Mouse (Mus musculus) CH12.LX (cell line): Measurements from ENCODE around the gene Trim47. TPM values are rescaled to one million over a fixed set of nuclear protein-coding genes. Genes with fewer than 3 reads are reported as not detected.
A peak's percentile ranks its signal among the peaks of the same experiment; 100 is the strongest.

Experiments
- DNase-seq: peaks from one replicate; pipeline ENCODE4 v3.0.0-alpha.2; 2013; ENCODE audit errors: extremely low read depth
- H3K27ac ChIP-seq: 2 replicates; pipeline ENCODE4 v1.5.1; 2012; ENCODE audit warnings: low read depth, mild to moderate bottlenecking, control low read depth, moderate library complexity; ENCODE audit not compliant: insufficient read depth
- H3K27me3 ChIP-seq: replicated peaks from 2 replicates; pipeline ENCODE3; 2012; ENCODE audit warnings: inconsistent platforms
- H3K36me3 ChIP-seq, 2 experiments: replicated peaks in 1 of 2; 2 replicates each; pipeline versions ENCODE3 to v1.6.1; 2012; ENCODE audit warnings: inconsistent platforms in 1 of 2, low read length in 1 of 2, mild to moderate bottlenecking in 1 of 2, mixed read lengths in 1 of 2, moderate library complexity in 1 of 2; ENCODE audit not compliant: control insufficient read depth in 1 of 2, insufficient read depth in 1 of 2
- H3K4me1 ChIP-seq, 2 experiments: 2 replicates each; pipeline ENCODE4 v1.6.1; 2012; ENCODE audit warnings: inconsistent platforms in 1 of 2, moderate library complexity in 1 of 2; ENCODE audit not compliant: insufficient read depth in 2 of 2, control insufficient read depth in 1 of 2
- H3K4me2 ChIP-seq: 2 replicates; pipeline ENCODE4 v1.6.1; 2012; ENCODE audit warnings: low read depth, mild to moderate bottlenecking, control low read depth; ENCODE audit not compliant: poor library complexity, insufficient read depth, severe bottlenecking
- H3K4me3 ChIP-seq, 3 experiments: fragments of 150-350 bp in 1 of 3; sonication (generic) in 1 of 3; replicated peaks in 1 of 3; 2 replicates each; pipeline versions ENCODE3 to v1.5.1; 2011 to 2012; ENCODE audit warnings: low read depth in 2 of 3, low read length in 2 of 3, mild to moderate bottlenecking in 2 of 3, moderate library complexity in 2 of 3, control low read depth in 1 of 3, improper control_type of control experiment in 1 of 3, inconsistent platforms in 1 of 3, mixed read lengths in 1 of 3; ENCODE audit not compliant: poor library complexity in 1 of 3
- H3K79me2 ChIP-seq: replicated peaks from 2 replicates; pipeline ENCODE4 v1.6.1; 2012; ENCODE audit warnings: mild to moderate bottlenecking, moderate library complexity; ENCODE audit not compliant: control insufficient read depth, poor library complexity, insufficient read depth, severe bottlenecking; ENCODE audit errors: extremely low read depth
- H3K9ac ChIP-seq: 2 replicates; pipeline ENCODE4 v1.6.1; 2012; ENCODE audit warnings: low read depth, mild to moderate bottlenecking, control low read depth, moderate library complexity; ENCODE audit not compliant: insufficient read depth
- H3K9me3 ChIP-seq: replicated peaks from 2 replicates; pipeline ENCODE3; 2012; ENCODE audit warnings: low read length, inconsistent platforms, mixed read lengths
- BHLHE40 ChIP-seq: IDR thresholded peaks from 2 replicates; pipeline ENCODE4 v1.6.1; 2011; ENCODE audit warnings: mild to moderate bottlenecking, low read depth, low read length, improper control_type of control experiment
- CHD2 ChIP-seq: IDR thresholded peaks from 2 replicates; pipeline ENCODE4 v1.6.1; 2011; ENCODE audit warnings: low read length, improper control_type of control experiment
- EP300 ChIP-seq: IDR thresholded peaks from 2 replicates; pipeline ENCODE4 v1.6.1; 2011; ENCODE audit warnings: low read length, improper control_type of control experiment
- JUND ChIP-seq: conservative IDR thresholded peaks from 2 replicates; pipeline ENCODE4 v1.6.1; 2011; ENCODE audit warnings: low read depth, low read length, improper control_type of control experiment
- MAX ChIP-seq: IDR thresholded peaks from 2 replicates; pipeline ENCODE4 v1.6.1; 2011; ENCODE audit warnings: low read length, improper control_type of control experiment
- NELFE ChIP-seq: IDR thresholded peaks from 2 replicates; pipeline ENCODE4 v1.6.1; 2011; ENCODE audit warnings: low read depth, low read length, improper control_type of control experiment
- PAX5 ChIP-seq: IDR thresholded peaks from 2 replicates; pipeline ENCODE4 v1.6.1; 2012; ENCODE audit warnings: low read length, inconsistent platforms, mixed read lengths
- POLR2A ChIP-seq: IDR thresholded peaks from 2 replicates; pipeline ENCODE4 v1.6.1; 2011; ENCODE audit warnings: low read depth, mild to moderate bottlenecking, improper control_type of control experiment, low read length
- POLR2AphosphoS2 ChIP-seq: IDR thresholded peaks from 2 replicates; pipeline ENCODE4 v1.6.1; 2011; ENCODE audit warnings: low read depth, low read length, improper control_type of control experiment
- RAD21 ChIP-seq: IDR thresholded peaks from 2 replicates; pipeline ENCODE4 v1.6.1; 2011; ENCODE audit warnings: low read depth, mild to moderate bottlenecking, low read length, improper control_type of control experiment, moderate library complexity
- SMC3 ChIP-seq: IDR thresholded peaks from 2 replicates; pipeline ENCODE4 v1.6.1; 2011; ENCODE audit warnings: low read depth, low read length, improper control_type of control experiment
- TCF12 ChIP-seq: IDR thresholded peaks from 2 replicates; pipeline ENCODE4 v1.6.1; 2014; ENCODE audit warnings: low read depth, mild to moderate bottlenecking, inconsistent platforms, low read length, improper control_type of control experiment
- USF1 ChIP-seq: IDR thresholded peaks from 2 replicates; pipeline ENCODE4 v1.6.1; 2014; ENCODE audit warnings: low read depth, mild to moderate bottlenecking, inconsistent platforms, low read length, improper control_type of control experiment
- ZMIZ1 ChIP-seq: IDR thresholded peaks from 2 replicates; pipeline ENCODE4 v1.6.1; 2012; ENCODE audit warnings: low read depth, mild to moderate bottlenecking, inconsistent platforms, low read length, improper control_type of control experiment
- ZNF384 ChIP-seq: IDR thresholded peaks from 2 replicates; pipeline ENCODE4 v1.6.1; 2012; ENCODE audit warnings: low read depth, low read length, improper control_type of control experiment, inconsistent platforms
- dilution Hi-C: fragments of 300-500 bp; cut with MboI; formaldehyde crosslinking; loops from 2 replicates; pipeline ENCODE4 v1.14.3; 2020; ENCODE audit warnings: low sequenced_read_pairs; ENCODE audit not compliant: extremely low pct_unique_long_range_greater_than_20kb, extremely low pct_ligation_motif_present
- in situ Hi-C: fragments of 300-500 bp; cut with MboI; formaldehyde crosslinking; loops from 3 replicates; pipeline ENCODE4 v1.14.3; 2019; ENCODE audit warnings: low sequenced_read_pairs, low pct_ligation_motif_present, low pct_unique_long_range_greater_than_20kb, mixed read lengths
- polyA plus RNA-seq: library from polyadenylated mRNA; unstranded; fragments of >175 nt; gene quantifications from 2 replicates; pipeline ENCODE4 v1.2.1, GENCODE M21; 2012; ENCODE audit warnings: low read depth; ENCODE audit not compliant: insufficient read length
- total RNA-seq, 2 experiments: library from RNA; depleted of rRNA; stranded (reverse); fragments of 300-350 nt in 1 of 2; fragments of >200 nt in 1 of 2; gene quantifications; 2 replicates each; pipeline ENCODE4 v1.2.3; 2012 to 2014

The Trim47 gene
- total and polyA plus RNA-seq, 3 experiments: 0.21 to 0.38 TPM; not detected in 1

GRCm38 (mm10) chr11:116059691-116060025 lies 67.4 kb downstream of the Trim47 start:
- Histone ChIP-seq H3K27me3 (no peaks in the 10 kb centered on the region), H3K36me3 (peaks cover 82 to 100% of the 10 kb centered on the region in 2 experiments), H3K4me3 (no peak overlapping the region), H3K9ac (no peak overlapping the region), H3K4me1 (peaks cover 0 to 27% of the 10 kb centered on the region in 2 experiments; a peak in 2 of 4 replicates), H3K27ac (no peak overlapping the region), H3K79me2 (no peaks in the 10 kb centered on the region), H3K9me3 (no peaks in the 10 kb centered on the region), H3K4me2 (no peak overlapping the region)
- TF ChIP-seq PAX5: no peak
- no peak for TF ChIP-seq ZNF384
- TF ChIP-seq POLR2A: no peak
- TF ChIP-seq MAX: no peak
- TF ChIP-seq TCF12: no peak
- no peak for TF ChIP-seq ZMIZ1
- no peak for TF ChIP-seq JUND
- TF ChIP-seq CHD2: no peak
- no peak for TF ChIP-seq RAD21
- TF ChIP-seq USF1: no peak
- TF ChIP-seq NELFE: no peak
- no peak for TF ChIP-seq EP300
- TF ChIP-seq BHLHE40: no peak
- TF ChIP-seq SMC3: no peak
- no peak for DNase-seq
- in situ Hi-C loops: no loop called here
- dilution Hi-C loops: no loop called here

DNA sequence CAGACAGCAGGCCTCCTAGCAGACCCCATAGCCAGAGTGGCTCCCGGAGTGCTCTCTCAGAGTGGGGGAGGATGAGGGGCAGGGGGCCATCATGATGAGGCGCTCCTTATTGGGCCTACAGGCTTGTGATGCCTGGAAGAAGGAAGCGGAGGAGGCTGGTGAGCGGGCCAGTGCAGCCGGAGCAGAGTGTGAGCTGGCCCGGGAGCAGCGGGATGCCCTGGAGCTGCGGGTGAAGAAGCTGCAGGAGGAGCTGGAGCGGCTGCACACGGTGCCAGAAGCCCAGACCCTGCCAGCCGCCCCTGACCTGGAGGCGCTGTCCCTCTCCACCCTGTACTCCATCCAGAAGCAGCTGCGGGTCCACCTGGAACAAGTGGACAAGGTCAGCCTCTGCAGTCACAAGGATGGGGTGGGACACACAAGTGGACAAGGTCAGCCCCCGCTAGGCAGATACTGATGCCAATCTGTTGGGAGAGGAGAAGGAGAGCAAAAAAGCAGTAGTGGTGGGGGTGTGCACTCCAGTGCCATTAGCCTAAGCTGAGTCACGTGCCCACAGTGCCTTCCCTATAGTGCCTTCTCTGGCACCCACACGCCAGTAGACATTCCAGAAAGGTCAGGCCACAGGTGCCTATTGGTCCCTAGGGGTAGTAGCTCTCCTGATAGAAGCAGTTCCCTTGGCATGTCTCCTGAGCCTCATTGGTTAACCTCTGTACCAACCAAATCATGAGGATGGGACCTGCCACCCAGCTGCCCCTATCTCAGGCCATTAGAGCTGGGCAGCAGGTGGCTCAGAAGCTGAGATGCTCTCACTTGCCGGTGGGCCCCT lies 67.9 kb downstream of the Trim47 start:
- peaks cover 0 to 27% of the 10 kb centered on the region in 2 experiments; a peak in 2 of 4 replicates for H3K4me1 ChIP-seq

More for the DNA sequence above, 67.9 kb downstream of the Trim47 start:
- DNase-seq: no peak
- dilution Hi-C loops: no loop called here
- H3K27me3 ChIP-seq: no peaks in the 10 kb centered on the region
- TF ChIP-seq POLR2AphosphoS2 (0 out of 2 replicates have a peak, but pooled peaks have one; percentile 29), ZMIZ1 (no peak)
- in situ Hi-C loops: no loop called here
- H3K4me3 ChIP-seq: no peak overlapping the region
- H3K79me2 ChIP-seq: no peaks in the 10 kb centered on the region
- no peak overlapping the region for H3K4me2 ChIP-seq
- no peaks in the 10 kb centered on the region for H3K9me3 ChIP-seq
- H3K9ac ChIP-seq: no peak overlapping the region
- peaks cover 88 to 100% of the 10 kb centered on the region in 2 experiments for H3K36me3 ChIP-seq
- H3K27ac ChIP-seq: no peak overlapping the region
